Mouse (Mus musculus): ENCODE results near the gene Sipa1l3. TPM values are rescaled to one million over a fixed set of nuclear protein-coding genes. Genes with fewer than 3 reads are reported as not detected.

Sipa1l3 gene
- polyA plus RNA-seq, 1 experiment from 2014 or later, result 9.1 TPM

- H3K4me1 ChIP-seq, result peaks cover 17% of the 10 kb centered on the region
- H3K27me3 ChIP-seq, result peaks cover 27% of the 10 kb centered on the region
- H3K9ac ChIP-seq, result no peak overlapping the region
- no peaks in the 10 kb centered on the region for H3K36me3 ChIP-seq (ENCODE audit: poor library complexity, severe bottlenecking)
- ATAC-seq, result no peak
- no peaks in the 10 kb centered on the region for H3K9me3 ChIP-seq (replicated peaks)
- no peak overlapping the region for H3K4me3 ChIP-seq
- H3K27ac ChIP-seq, result no peak overlapping the region
- no peak overlapping the region for H3K4me2 ChIP-seq
These were observed 239.2 kb downstream of the Sipa1l3 start for GRCm38 (mm10) chr7:29279261-29279660.

- 93% methylated on average over 4 of the region's 4 CpGs for WGBS
- Histone ChIP-seq H3K9me3 (replicated peaks) (no peaks in the 10 kb centered on the region), H3K4me2 (no peak overlapping the region), H3K4me1 (peaks cover 17% of the 10 kb centered on the region), H3K4me3 (no peak overlapping the region), H3K27ac (no peak overlapping the region), H3K9ac (no peak overlapping the region), H3K27me3 (peaks cover 22% of the 10 kb centered on the region), H3K36me3 (ENCODE audit: poor library complexity, severe bottlenecking) (no peaks in the 10 kb centered on the region)
- ATAC-seq, result no peak
These were observed 240.9 kb downstream of the Sipa1l3 start for GRCm38 (mm10) chr7:29277510-29277909.

- Histone ChIP-seq H3K9me3 (replicated peaks) (no peaks in the 10 kb centered on the region), H3K9ac (no peak overlapping the region), H3K27me3 (peaks cover 14% of the 10 kb centered on the region), H3K27ac (no peak overlapping the region), H3K4me2 (no peak overlapping the region), H3K4me1 (peaks cover 10% of the 10 kb centered on the region), H3K4me3 (no peak overlapping the region), H3K36me3 (ENCODE audit: poor library complexity, severe bottlenecking) (no peaks in the 10 kb centered on the region)
- 78% methylated on average over 5 of the region's 5 CpGs for WGBS
- no peak for ATAC-seq
These were observed 241.7 kb downstream of the Sipa1l3 start for GRCm38 (mm10) chr7:29276715-29277114.

GRCm38 (mm10) chr7:29271687-29272465 lies 246.6 kb downstream of the Sipa1l3 start:
- Histone ChIP-seq H3K4me1 (no peaks in the 10 kb centered on the region), H3K4me2 (no peak overlapping the region), H3K9me3 (replicated peaks) (no peaks in the 10 kb centered on the region), H3K27ac (no peak overlapping the region), H3K9ac (no peak overlapping the region), H3K4me3 (no peak overlapping the region), H3K36me3 (ENCODE audit: poor library complexity, severe bottlenecking) (no peaks in the 10 kb centered on the region), H3K27me3 (no peaks in the 10 kb centered on the region)
- 79% methylated on average over 8 of the region's 8 CpGs for WGBS
- ATAC-seq, result no peak

- Histone ChIP-seq H3K9me3 (replicated peaks) (no peaks in the 10 kb centered on the region), H3K4me3 (no peak overlapping the region), H3K9ac (no peak overlapping the region), H3K27me3 (no peaks in the 10 kb centered on the region), H3K4me2 (no peak overlapping the region), H3K27ac (no peak overlapping the region), H3K36me3 (ENCODE audit: poor library complexity, severe bottlenecking) (no peaks in the 10 kb centered on the region), H3K4me1 (no peaks in the 10 kb centered on the region)
- 86% methylated on average over 4 of the region's 4 CpGs for WGBS
- ATAC-seq, result no peak
These were observed 248.0 kb downstream of the Sipa1l3 start for GRCm38 (mm10) chr7:29270445-29270844.

Other genes starting within 250 kb of the Sipa1l3 start
- gene Spint2, start 236.7 kb downstream of the Sipa1l3 start, polyA plus RNA-seq (2015; fragmentation: Nextera tagmentation; extraction: Ambion mirVana), result 30.1 and 41.3 TPM in 2 replicates
- 14.9 and 17.2 TPM in 2 replicates for gene Ppp1r14a, start 229.3 kb downstream of the Sipa1l3 start, polyA plus RNA-seq (2015; fragmentation: Nextera tagmentation; extraction: Ambion mirVana)
- 165 and 182 TPM in 2 replicates for gene Dpf1, start 214.7 kb downstream of the Sipa1l3 start, polyA plus RNA-seq (2015; fragmentation: Nextera tagmentation; extraction: Ambion mirVana)
- gene Catsperg2, start 208.4 kb upstream of the Sipa1l3 start, polyA plus RNA-seq (2015; fragmentation: Nextera tagmentation; extraction: Ambion mirVana), result 0.16 and 0.21 TPM in 2 replicates
- 16.4 and 17.9 TPM in 2 replicates for gene Zfp84, start 249.9 kb upstream of the Sipa1l3 start, polyA plus RNA-seq (2015; fragmentation: Nextera tagmentation; extraction: Ambion mirVana)

All from forebrain, embryonic 13.5 days (tissue).